Mouse (Mus musculus): ENCODE data around the gene Sstr2.

Sstr2 gene

DNA sequence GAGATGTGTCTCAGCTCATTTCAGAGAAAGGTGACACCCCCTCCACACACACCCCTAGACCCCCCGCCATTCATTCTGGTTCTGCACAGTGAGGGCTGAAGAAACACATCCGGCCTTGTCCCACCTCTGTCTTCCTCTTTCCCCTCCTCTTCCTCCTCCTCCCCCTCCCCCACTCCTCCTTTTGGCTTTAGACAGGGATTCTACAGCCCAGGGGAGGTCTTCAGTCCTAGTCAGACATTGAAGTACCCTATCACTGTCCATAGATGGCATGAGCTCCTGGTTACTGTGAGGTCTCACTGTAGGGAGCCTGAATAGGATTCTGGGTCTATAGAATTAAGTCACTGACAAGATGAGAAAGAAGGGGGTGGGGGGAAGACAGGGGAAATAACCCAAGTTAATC, 1.9 kb downstream of the Sstr2 start:
- DNase-seq: no peak

DNA sequence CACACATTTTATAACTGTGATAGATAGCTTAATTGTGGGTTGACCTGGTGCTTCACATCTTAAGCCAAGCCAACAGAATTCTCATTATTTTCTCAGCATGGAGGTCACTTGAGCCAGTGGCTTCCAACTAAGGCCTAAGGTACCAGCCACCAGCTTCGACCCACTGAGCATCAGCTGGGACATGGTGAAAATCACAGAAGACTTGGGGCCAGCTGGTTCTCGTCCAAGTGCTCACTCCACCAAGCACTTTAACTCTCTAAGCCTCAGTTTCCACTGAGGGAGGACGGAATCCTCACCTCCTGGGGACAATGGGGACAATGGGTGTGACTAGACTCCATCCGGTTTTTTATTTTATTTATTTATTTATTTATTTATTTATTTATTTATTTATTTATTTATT, 2.9 kb downstream of the Sstr2 start:
- no peak for DNase-seq

DNA sequence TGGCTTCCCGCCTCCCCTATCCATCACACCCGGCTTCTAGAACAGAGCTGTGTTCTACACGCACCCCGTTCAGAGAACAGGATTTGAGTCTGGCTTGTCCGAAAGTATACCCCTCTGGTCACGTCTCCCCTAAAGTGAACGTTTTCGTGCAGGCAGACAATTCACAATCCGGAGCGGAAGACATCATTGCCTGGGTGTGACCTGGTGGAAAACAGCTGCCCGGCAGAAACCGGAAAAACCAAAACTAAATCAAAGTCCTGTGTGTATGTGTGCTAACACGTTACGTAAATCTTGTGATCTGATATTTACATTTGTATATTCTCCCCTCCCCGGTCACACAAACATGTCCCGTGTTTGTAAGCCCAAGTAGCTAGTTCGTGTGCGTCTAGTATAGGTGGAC, 6.3 kb downstream of the Sstr2 start:
- DNase-seq: no peak

DNA sequence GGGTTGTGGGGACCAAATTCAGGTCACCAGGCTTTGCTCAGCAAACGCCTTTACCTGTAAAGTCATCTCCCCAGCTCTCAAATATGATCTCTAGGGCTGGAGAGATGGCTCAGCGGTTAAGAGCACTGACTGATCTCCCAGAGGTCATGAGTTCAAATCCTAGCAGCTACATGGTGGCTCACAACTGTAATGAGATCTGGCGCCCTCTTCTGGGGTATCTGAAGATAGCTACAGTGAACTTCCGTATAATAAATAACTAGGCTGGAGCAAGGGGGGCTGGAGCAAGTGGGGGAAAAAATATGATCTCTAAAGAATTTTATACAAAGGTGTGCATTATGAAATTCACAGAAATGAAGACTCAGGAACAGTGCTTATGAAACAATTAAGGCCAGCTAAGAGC, 8.6 kb downstream of the Sstr2 start:
- no peak for DNase-seq

DNA sequence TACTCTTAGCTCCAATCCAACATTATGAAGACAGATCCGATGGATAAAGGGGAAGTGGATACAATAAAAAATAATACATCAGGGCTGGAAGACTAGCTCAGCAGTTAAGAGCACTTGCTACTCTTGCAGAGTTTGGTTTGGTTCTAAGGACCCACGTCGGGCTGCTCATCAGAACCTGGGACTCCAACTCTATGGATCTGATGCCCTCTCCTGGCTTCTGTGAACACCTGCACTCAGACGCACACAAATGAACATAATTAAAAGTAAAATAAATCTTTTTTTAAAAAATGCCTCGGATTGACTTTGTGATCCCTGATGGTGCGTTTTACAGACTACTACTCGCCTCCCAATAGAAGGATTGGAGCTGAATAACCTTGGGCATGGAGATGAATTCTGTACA, 11.5 kb downstream of the Sstr2 start:
- no peak for DNase-seq

DNA sequence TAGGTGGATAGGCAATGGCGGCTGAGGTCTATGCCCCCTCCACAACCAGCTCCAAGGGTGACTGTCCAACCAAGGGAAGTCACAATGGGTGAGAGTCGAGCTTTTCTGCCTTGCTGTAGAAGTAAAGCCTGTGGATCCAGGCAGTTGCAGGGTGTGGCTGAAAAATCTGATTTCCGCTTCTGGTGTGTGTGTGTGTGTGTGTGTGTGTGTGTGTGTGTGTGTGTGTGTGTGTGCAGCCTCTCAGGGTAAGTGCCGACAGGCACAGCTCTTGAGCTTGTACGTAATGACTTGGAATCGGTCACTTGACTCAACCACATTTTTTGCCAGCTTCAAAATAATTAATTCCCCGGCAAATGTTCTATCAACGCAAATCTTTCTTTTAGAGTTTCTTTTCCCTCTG, 12.2 kb downstream of the Sstr2 start:
- DNase-seq: no peak

DNA sequence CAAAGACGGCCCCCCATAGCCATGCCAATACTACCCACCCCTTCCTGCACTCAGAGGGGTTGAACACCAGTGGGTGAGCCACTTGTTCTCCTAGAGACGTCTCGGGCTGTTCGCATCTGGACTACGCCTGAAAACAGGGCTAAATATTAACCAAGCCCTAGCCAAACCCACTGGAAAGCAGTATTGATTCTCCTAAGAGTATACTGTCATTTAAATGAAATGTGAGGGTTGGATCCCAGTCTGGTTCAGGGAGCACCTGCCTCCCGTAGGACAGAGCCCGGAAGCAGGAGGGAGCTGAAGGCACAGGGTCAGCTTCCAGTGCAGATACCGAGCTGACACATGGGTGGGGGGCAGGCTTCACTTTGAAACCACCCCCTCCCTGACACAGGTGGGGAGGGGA, 12.7 kb downstream of the Sstr2 start:
- DNase-seq: no peak

DNA sequence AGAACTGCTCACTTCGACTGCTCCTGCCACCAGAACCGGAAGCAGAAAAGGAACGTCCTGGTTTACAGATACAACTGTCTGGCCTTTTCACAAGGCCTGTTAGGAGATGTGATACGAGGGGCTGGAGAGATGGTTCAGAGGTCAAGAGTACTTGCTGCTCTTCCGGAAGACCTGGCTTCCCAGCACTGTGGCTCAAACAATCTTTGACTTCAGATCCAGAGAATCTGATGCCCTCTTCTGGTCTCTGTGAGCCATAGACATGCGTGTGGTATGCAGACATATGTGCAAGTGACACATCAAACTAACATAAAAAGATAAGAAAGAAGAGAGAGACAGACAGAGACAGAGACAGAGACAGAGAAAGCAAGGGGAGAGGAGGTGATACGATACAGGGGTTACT, 13.2 kb downstream of the Sstr2 start:
- DNase-seq: no peak

DNA sequence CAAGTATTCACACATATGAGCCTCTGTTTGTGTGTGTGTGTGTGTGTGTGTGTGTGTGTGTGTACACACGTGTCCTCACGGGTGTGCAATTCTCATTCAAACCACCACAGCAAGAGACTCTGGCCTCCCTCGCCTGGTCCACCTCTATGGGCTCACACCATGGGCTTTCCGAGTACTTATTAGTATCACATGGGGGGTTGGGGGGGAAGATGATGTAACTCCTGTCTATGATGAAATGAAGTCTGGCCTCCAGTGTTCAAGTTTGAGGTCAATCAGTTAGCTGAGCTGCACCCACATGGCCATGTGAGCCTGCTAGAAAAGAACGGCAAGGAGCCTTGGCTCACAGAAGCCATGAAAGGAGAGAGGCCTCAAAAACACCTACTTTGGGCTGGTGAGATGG, 14.3 kb downstream of the Sstr2 start:
- no peak for DNase-seq

DNA sequence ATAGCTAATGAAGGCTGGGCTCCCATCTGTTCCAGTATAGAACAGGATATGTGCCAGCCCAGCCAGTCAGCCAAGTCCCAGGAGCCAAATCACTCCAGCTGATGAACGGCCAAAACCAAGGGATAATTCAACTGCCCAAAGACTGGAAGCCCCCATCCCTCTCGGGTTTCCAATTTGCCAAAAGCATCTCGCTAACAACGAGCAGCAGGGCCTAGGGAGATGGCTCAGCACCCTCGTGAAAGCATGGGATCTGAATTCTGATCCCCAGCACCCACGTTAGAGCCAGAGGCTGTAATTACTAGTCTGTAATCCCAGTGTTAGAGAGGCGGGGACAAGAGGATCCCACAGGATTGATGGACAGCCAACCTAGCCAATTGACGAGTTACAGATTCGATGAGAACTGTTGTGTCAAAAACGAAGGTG, 15.6 kb downstream of the Sstr2 start:
- no peak for DNase-seq

DNA sequence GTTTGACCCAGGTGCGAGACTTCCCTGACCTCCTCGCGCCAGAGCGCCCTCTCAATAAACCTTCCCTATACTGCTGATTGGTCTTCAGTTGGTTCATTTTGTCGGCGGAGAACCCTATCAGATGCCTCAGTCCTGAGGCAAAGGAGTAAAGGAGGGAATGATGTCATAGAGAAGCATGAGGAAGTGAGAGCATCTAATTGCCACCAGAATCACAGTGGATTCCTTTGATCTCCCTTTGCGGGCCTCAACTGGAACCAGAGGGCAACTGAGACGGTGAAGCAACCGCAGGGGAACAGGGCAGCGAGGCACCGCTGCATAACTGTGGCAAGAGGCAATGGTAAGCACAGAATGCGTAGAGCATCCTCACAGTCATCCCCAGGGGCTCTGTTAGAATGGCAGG, 19.5 kb downstream of the Sstr2 start:
- no peak for DNase-seq

DNA sequence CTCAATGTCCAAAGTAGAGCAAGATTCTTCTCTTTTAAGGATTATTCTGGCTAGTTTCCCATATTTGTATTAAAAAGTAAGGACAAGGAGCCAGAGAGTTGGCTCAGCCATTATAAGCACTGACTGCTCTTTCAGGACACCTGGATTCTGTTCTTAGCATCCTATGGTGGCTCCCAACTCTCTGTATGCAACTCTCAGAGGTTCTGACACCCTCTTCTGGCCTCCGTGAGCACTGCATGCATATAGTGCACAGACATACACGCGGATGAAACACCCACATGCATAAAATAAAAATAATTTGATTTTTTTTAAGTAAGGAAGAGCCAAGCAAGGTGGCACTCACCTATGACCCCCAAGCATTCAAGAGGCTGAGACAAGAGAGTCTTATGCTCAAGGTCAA, 26.0 kb downstream of the Sstr2 start:
- DNase-seq: no peak

DNA sequence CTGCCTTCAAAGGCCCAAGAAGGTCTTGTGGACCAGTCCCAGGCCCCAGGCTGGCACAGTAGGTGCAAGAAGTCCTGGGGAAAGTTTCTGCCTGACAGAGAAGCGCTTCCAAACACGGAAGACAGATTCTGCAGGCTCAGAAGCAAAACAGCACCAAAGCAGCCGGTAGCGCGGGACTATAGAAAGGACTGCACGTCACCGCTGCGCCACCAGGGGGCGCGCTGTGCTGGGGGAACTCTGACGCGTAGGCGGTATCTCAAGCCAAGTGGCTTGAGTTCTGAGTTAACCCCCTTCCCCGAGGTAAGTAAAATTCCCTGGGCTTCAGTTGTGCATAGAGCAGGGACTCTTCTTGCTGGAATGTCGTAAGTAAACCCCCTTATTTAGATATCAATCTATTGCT, 29.0 kb downstream of the Sstr2 start:
- peak; percentile 60 to 67 for DNase-seq

DNA sequence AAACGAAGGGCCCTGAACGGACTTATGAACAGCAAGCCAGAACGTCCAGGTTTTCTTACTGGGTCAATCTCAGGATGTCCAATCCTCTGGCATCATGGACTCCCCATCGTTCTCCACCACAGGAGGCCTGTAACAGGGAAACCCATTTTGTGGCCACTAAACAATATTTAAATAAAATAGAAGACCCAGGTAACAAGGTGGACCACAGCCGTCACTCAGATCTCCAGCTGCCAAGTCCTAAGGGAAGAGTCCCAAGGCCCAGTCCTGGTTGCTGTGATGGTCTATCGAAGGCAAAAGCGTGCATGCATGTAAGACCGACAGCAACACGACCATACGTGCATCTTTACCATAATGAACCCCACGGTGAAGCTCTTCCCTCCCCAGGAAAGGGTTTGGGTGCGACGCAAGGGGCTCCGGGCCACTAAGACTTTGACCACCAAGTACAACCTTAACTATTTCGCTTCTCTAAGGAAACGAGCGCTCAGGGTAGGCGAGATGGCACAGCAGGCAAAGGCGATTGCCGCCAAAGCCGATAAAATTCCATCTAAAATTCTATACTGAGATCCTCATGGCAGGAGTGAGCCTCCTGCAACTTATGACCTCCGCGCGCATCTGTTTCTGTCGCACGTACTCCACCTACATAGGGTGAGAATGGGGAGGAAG, 29.7 kb downstream of the Sstr2 start, which contains the start of gene Cog1:
Gene Cog1, plus strand, starts transcription at position 480 of the 663 bp plus-strand sequence.
- DNase-seq: no peak

DNA sequence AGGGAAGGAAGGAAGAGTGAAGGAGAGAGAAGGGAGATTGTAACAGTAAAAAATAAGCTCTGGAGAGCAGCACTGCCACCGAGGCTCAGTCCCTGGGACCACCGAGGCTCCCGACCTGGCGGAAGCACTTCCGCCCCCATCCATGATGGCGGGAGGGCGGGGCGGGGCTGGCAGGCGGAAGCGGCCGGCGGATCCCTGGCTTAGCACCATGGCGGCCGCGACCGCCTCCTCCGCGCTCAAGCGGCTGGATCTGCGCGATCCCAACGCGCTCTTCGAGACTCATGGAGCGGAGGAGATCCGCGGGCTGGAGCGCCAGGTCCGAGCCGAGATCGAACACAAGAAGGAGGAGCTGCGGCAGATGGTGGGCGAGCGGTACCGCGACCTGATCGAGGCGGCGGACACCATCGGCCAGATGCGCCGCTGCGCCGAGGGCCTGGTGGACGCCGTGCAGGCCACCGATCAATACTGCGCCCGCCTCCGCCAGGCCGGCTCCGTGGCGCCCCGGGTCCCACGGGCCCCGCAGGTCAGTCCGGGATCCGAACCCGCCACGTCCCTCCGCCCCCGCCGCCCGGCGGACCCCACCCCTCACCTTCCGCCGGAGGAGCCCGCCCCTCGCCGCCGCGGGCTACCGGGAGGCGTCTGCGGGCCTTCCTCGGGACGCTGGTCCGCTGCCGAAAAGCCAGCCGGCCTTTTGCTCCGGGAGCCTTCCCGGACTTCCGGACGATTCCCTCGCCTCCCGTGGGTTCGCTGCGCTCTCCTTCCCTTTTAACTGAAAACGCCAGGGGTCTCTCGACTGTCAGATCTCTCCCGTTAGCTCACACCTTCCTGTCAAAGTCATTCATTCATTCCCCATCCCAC, 30.4 kb downstream of the Sstr2 start, which contains the start of gene Slc39a11:
Gene Slc39a11, minus strand, starts transcription at position 727 of the 858 bp plus-strand sequence.
- peak; percentile 39 to 44 for DNase-seq

DNA sequence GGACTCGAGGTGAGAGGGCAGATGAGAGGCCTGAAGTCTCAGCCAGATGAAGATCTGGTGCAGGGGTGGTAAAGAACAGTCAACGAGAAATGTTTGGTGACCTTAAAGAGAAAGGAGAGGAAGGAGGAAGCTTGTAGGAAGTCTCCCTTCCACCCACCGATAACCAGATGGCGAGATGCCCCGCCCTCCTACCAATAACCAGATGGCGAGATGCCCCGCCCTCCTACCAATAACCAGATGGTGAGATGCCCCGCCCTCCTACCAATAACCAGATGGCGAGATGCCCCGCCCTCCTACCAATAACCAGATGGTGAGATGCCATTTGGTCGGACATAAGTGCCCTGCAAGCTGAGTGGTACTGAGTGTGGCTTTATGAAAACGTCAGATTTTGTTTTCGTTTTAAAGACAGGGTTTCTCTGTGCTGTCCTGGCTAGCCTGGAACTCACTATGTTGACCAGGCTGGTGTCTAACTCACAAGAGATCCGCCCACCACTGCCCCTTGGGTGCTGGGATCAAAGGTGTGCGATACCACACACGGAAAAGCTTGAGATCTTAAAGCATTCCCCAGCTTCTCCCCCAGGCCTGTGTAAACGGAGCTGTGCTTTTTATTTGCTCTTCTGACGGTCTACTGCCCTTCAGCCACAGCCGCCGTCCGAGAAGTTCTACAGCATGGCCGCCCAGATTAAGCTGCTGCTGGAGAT, 32.2 kb downstream of the Sstr2 start:
- no peak for DNase-seq

DNA sequence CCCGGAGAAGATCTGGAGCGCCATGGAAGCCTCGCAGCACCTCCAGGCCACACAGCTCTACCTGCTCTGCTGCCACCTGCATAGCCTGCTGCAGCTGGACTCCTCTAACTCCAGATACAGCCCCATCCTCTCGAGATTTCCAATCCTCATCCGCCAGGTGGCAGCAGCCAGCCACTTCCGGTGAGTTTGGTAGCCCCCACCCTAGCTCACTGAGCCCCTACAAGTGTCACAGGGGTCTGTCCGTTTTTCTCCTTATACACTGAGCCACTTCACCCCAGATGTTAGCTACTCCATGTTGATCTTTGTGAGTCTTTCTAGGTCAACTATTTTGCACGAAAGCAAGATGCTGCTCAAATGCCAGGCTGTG, 32.7 kb downstream of the Sstr2 start:
- DNase-seq: peak; percentile 18 to 23

DNA sequence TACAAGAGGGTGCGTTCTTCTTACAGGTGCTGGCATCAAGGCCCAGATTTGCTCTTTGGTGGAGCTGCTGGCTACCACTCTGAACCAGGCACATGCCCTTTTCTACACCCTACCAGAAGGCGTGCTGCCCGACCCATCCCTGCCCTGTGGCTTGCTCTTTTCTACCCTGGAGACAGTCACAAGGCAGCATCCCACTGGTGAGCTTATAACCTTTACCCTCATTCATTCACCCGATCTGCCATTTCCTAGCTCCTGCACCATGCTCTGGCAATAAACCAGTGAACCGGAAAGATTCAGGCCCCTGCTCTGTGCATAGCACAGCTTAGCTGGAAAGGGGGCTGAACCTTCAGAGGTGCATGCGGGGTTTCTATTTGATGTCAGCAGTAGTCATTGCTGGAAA, 33.4 kb downstream of the Sstr2 start:
- DNase-seq: no peak

DNA sequence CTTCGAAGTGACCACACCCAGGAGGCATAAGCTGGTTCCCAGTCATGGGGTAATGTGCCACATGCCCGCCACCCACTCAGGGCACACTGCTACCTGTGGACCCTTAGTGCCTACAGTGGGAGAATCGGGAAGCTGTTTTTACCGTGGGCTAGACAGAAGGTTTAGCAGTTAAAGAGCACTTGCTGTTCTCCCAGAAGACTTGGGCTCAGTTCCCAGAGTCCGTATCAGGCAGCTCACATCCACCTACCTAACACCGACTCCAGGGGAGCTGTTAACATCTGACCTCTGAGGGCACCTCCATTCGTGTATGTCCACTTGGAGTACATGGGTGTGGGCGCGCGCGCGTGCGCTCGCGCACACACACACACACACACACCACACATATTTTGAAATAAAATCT, 35.0 kb downstream of the Sstr2 start:
- no peak for DNase-seq

DNA sequence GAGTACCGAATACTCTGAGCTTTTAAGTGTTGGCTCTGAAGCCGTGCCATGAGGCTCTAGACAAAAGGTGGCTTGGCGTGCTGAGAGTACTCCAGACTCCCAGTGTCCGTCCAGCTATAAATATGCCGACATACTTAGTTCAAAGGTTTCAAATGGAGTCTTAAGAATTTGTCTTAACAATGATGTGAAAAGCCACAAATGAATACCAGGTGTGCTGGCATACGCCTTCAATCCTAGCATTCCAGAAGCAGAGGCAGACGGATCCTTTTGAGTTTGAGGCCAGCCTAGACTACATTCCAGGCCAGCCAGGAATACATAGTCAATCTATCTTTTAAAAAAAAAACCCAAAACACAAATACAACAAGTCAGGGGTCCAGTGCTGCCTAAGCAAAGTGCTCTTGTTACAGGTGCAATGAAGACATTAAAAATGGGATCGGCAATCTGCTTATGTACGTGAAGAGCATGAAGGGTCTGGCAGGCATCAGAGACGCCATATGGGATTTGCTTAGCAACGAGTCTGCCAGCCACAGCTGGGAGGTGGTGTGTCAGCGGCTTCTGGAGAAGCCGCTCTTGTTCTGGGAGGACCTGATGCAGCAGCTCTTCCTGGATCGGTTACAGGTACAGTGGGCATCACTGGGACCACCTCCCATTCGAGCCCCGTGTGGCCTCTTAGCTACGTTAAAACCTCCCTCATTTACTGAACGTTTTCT, 35.6 kb downstream of the Sstr2 start:
- DNase-seq: no peak

DNA sequence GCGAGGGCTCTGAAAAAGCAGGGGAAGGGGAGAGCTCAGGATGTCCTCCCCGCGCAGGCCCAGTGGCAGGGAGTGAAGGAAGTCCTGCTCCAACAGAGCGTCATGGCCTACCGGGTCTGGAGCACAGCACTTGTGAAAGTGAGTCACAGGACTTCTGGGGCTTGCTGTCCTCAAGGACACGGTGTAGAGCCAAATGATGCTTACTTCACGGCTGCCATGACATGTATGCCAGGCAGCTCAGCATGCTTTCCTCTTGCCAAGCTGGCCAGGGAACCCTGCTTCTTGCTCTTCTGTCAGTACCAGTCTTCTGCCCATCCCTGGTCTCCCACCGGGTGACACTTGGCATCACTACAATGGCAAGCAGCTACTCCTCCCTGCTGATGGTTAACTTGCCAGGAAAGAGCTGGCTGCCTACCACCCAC, 37.4 kb downstream of the Sstr2 start:
- no peak for DNase-seq

DNA sequence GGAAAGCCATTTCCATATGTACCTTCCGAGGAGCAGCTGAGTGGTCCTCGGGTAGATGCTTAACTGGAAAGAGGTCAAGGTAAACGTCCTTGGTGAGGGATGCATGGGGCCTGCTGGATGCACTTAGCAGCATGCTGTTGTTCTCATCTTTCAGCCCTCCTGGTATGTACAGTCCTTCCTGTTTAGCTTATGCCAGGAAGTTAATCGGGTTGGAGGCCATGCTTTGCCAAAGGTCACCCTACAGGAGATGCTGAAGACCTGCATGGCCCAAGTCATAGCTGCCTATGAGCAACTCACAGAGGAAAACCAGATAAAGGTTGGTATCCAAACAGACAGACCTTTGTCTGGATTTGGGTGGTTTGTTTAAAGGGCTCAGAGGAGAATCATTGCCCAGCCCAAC, 38.1 kb downstream of the Sstr2 start:
- DNase-seq: no peak

DNA sequence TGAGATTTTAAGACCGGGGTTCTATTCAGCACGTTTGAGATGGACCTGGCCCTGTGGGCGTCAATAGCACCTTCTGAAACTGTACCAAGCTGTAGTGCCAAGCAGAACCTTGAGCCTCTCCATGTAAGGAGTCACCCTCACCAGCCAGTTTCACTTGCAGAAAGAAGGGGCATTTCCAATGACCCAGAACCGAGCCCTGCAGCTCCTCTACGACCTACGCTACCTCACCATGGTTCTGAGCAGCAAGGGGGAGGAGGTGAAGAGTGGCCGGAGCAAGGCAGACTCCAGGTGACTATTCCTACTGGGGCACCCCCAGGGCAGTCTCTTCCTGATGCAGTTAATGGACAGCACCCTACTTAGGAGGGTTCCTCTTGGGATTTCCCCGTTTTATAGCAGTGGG, 39.2 kb downstream of the Sstr2 start:
- no peak for DNase-seq
